Mouse (Mus musculus) cerebellum, adult 11 months (tissue): ENCODE data around the gene Th.
A peak's percentile ranks its signal among the peaks of the same experiment; 100 is the strongest.

Experiments used
- DNase-seq: peaks from one replicate; pipeline ENCODE4 v3.0.0; 2022

Gene Th

GRCm38 (mm10) chr7:142931028-142931427, at the start of gene Th:
TSS of gene Th (minus strand) at chr7:142931128.
- no peak for DNase-seq

- no peak for DNase-seq
These were observed 38.0 kb upstream of the Th start, which contains the start of gene Ascl2 for GRCm38 (mm10) chr7:142968809-142969511. TSS of gene Ascl2 (minus strand) at chr7:142969264.

GRCm38 (mm10) chr7:142967884-142968808, 37.2 kb upstream of the Th start:
- DNase-seq = no peak

- DNase-seq = no peak
These were observed 36.5 kb upstream of the Th start for GRCm38 (mm10) chr7:142967414-142967883.

GRCm38 (mm10) chr7:142959752-142960151, 28.8 kb upstream of the Th start:
- no peak for DNase-seq

- DNase-seq = no peak
These were observed 27.9 kb upstream of the Th start for GRCm38 (mm10) chr7:142958817-142959216.

- DNase-seq = no peak
These were observed 25.1 kb upstream of the Th start for GRCm38 (mm10) chr7:142956018-142956417.

- DNase-seq = no peak
These were observed 18.6 kb upstream of the Th start for GRCm38 (mm10) chr7:142949568-142949967.

GRCm38 (mm10) chr7:142937631-142938030, 6.7 kb upstream of the Th start:
- no peak for DNase-seq

- DNase-seq = no peak
These were observed 4.8 kb upstream of the Th start for GRCm38 (mm10) chr7:142935708-142936107.

GRCm38 (mm10) chr7:142932469-142932868, 1.5 kb upstream of the Th start:
- DNase-seq = no peak

GRCm38 (mm10) chr7:142929516-142929915, 1.4 kb downstream of the Th start:
- DNase-seq = no peak

- DNase-seq = no peak
These were observed 3.6 kb downstream of the Th start for GRCm38 (mm10) chr7:142927293-142927692.

- DNase-seq = peak; percentile 54
These were observed 12.0 kb downstream of the Th start for GRCm38 (mm10) chr7:142918641-142919628.

- DNase-seq = no peak
These were observed 13.3 kb downstream of the Th start for GRCm38 (mm10) chr7:142917659-142918058.

GRCm38 (mm10) chr7:142916178-142916577, 14.8 kb downstream of the Th start:
- peak; percentile 22 for DNase-seq

- DNase-seq = no peak
These were observed 19.2 kb downstream of the Th start for GRCm38 (mm10) chr7:142911682-142912081.

- DNase-seq = no peak
These were observed 20.8 kb downstream of the Th start for GRCm38 (mm10) chr7:142910104-142910503.

GRCm38 (mm10) chr7:142909622-142910021, 21.3 kb downstream of the Th start:
- no peak for DNase-seq

GRCm38 (mm10) chr7:142905606-142906005, 25.3 kb downstream of the Th start:
- no peak for DNase-seq

- DNase-seq = no peak
These were observed 26.6 kb downstream of the Th start for GRCm38 (mm10) chr7:142904331-142904730.

- no peak for DNase-seq
These were observed 28.0 kb downstream of the Th start for GRCm38 (mm10) chr7:142902931-142903330.

GRCm38 (mm10) chr7:142901774-142902173, 29.2 kb downstream of the Th start:
- no peak for DNase-seq
